Mouse (Mus musculus): ENCODE data around the gene Nin.

Nin gene

DNA sequence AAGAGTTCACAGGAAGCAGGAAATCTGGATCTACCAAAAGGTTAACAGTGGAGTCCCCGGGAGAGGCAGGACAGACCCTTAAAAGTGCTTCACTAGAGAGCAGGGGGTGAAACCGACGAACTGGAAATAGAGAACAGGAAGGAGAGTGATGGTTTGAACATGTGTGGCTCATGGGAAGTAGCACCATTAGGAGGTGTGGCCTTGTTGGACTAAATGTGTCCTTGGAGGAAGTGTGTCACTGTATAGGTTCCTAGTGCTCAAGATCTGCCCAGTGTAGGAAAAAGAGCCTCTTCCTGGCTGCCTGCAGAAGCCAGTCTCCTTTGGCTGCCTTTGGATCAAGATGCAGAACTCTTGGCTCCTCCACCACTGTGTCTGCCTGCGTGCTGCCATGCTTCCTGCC lies 108.4 kb downstream of the Nin start:
- no peak for DNase-seq

DNA sequence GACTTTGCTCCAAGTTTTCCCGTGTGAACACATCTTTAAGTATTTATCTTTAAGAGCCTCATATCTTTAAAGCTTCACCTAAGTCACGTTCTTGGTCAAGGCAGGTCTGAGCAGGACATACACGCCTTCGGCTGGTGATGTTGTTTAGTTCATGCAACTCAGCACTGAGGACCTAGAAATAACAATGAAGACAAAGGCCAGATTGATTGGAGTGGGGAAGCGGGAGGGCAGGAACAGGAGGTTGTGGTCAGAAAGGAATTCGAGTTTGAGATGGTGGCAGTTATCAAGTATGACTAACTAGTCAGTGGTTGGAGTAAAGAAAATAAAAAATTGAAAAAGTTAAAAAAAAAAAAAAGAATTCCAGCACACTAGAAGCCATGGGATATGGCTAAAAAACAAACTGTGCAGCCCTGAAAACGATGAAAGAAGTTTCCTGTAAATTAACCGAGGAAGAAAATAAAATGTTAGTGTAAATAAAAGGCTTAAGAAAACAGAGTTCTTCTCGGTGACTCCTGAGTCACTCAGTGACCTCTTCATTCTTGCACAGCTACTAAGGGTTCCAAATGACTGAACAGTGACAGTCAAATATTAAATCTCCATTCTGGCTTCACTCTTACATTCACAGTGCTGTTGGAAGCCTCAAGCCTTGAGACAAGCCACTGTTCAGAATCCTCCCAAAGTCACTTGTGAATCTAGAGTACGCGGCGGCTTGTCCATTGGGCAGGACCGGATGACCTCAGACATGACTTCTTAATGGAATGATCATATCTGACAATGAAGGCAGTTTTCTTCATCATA lies 115.1 kb downstream of the Nin start:
- no peak for DNase-seq

DNA sequence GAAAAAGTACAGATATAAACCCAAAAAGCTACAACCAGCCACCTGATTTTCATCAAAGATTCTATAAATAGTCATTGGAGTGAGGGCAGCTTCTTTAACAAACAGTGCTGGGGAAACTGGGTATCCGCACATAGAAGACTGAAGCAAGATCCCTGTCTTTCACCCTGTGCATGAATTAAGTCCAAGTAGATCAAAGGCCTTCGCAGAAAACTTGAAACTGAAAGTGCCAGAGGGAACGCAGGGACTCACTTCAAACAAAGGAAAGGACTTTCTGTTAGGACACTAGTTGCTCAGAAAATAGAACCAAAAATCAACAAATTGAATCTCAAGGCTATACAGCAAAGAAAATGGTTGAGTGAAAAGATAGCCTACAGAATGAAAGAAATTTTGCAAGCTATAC lies 118.1 kb downstream of the Nin start:
- DNase-seq = no peak

DNA sequence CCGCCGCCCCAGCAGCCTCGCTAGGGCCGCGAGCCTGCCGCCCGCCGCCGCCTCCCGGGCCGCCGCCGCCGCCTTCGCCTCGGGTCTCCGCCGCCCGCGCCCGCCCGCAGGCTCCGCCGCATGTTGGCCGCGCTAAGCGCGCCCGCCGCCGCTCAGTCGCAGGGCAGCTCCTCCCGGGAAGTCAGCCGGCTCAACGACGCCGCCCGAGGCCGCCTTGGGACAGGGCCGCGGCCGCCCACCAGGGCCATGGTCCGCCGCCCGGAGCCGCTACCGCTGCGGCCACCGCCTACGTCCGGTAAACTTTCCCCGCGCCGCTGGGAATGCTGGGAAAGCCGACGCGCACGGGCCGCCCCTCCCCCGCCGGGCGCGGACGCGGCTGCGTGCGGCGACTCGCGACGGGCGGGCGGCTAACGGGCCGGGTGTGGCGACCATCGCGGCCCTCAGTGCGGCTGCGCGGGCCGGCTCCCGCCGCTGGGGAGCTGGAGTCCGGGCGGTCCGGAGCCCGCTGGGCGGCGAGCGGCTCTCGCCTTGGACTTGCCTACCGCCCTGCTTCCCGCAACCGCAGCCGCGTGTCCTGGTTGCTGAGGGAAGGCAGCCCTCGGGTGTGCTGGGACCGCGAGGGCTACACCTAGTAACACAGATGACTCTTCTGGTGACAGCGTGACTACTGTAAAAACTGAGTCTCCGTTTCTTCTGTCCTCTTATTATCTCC lies 126.6 kb downstream of the Nin start, which contains the start of gene Sav1:
TSS of gene Sav1 (minus strand) at position 217 of the 712 bp plus-strand sequence.
- DNase-seq = peak; percentile 90 to 93

DNA sequence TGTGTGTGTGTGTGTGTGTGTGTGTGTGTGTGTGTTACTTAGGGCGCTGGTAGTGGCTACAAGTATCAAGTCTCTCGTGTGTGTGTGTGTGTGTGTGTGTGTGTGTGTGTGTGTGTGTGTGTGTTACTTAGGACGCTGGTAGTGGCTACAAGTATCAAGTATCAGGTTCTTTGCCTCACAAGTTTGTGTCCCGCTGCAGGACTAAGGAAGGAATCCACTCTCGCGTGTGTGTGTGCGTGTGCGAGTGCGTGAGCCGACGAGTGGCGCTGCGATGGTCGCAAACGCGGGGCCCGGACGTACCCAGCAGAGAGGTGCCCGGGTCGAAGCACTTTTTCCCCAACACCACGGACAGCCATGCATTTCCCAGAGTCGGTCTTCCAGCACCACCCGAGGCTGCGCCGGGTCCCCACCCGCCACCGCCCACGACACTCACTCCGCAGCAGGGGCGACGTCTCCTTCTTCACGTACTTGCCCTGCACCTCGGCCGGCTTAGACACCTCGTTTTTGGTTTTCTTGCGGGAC lies 127.2 kb downstream of the Nin start:
- peak; percentile 28 to 40 for DNase-seq

DNA sequence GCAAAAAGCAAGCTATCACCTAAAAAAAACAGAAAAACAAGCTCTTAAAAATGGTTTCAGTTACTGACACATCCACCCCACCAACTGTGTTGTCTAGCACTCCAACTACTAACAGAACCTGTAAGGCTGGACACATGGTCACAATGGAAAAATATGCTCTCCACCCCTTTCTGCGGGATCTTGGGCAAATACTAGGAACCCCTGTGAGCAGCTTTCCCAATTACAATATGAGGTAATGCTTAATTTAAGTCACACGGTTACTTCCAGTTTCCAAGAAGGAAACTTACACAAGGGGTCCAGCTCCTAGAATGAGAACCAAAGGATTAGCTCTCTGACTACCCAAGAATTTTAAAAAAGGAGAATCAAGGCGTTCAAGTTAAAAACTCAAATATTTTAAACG lies 128.0 kb downstream of the Nin start:
- peak; percentile 45 to 72 for DNase-seq

DNA sequence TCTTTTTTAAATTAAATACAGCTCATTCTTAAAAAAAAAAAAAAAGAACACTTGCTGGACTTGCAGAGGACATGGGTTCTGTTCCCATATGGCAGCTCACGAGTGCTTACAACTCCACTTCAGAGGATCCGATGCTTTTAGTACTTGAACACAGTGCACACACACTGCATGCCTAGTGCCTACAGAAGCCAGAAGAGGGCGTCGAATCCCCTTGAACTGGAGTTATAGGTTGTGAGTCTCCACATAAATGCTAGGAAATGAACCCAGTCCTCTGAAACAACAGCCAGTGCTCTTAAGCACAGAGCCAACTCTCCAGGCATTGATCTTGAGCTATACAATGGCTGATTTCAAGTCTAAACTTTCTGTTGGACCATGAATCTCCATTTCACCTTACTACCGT lies 130.6 kb downstream of the Nin start:
- DNase-seq = no peak

DNA sequence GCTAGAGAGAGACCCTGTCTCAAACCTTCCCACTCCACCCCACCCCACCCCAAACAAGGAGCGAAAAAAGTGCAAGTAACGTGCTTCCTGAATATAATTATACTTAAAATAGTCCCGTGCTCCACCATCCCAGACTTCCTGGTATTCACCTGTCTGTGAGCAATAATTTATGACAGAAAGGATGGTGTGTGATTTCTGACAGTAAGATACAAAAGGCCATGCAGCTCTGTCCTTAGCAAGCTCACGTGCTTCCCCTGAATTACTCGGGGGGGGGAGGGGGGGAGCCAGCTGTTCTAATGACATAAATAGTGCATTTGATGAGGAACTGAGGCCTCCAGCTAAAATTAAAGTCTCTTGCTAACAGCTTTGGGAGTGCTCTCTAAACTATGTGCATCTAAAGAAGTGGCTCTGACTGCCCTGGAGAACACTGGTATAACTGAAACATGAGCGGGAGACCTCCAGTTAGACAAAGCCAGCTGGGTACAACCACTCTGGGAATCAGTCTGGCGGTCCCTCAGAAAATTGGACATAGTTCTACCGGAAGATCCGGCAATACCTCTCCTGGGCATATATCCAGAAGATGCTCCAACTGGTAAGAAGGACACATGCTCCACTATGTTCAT lies 136.0 kb downstream of the Nin start:
- DNase-seq = no peak

DNA sequence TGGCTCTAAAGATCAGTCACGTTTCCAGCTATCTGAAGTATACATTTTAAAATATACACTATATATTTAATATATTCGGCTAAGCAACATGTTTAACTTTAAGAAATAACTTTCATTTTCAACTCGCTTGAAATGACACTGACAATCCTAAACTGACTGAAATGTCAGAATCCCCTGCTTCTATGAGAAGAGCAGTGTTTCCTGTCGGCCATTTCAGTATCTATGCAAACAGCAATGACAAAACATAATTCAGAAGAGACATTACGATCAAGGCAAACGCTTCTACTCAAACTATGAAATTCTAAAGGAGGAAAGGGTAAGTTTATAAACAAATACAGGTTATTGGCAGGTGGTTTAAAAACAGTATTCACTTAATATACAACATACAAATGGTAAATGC lies 136.8 kb downstream of the Nin start:
- no peak for DNase-seq

DNA sequence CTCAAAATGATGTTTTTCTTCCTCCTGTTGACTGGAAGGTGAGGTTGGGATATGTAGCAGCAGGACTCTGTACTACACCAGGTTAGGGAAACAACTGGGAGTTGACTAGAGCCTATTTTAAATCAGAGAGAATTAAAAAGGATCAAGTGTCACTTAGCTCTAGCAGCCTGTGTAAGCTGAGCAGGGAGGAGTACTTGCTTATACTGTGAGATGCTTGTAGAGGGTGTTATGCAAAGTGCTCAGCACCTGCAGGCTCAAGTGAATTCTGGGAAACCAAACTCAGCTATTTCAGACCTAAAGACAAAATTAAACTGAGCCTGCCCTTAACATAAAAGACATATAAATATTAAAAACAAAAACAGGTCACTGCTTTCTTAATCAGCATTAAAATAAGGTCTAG lies 139.9 kb downstream of the Nin start:
- DNase-seq = no peak

DNA sequence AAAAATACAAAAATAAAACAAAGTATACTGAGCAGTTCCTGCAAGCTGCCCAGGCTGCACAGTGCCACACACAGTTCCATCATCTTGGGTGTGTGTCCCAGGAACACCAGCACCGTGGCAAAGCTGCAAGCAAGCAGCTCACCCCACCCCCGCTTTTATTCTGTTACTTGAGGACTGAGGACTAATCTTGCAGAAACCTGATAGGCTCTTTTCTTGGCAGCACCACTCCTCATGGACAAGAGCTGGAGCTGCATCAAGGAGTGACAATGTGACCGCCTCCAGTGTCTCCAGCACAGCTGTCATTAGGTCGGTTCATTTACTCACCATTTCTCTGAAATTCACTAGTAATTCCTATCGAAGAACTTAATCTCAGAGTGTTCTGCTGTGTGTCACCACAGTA lies 145.4 kb downstream of the Nin start:
- DNase-seq = no peak

DNA sequence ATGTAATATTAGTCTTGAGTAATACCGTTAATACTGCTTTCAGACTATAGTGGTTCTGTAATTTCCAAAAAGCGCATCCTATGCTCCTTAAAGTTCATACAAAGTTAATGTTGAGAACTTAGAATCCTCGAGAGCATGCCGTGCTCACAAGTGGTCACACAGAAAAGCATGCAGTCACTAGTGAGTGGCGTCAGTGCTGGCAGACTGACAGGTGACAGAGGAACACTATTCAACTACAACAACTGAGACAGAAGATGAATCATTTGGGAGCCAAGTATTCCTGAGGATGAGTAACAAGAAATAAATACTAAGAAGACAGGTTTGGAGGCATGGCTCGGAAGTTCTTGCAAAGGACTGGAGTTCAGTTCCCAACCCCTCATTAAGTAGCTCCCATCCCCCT lies 146.4 kb downstream of the Nin start:
- no peak for DNase-seq

DNA sequence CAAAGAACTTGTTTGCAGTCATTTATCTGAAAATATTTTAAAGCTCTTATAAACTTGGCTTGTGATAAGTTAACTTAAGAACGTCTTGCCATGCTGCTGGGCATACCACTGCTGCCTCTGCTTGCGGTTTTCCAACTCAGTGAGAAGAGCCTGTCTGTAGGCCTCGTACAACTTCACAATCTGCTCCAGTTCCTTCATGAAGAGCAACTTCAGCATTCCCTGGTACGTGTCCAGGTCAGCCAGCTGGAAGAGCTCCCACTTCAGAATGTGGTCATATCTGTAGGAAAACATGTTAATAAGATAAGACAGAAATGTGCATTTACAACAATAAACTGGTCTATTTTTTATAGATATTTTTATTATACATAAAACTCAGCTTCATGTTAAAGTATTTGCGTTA lies 147.4 kb downstream of the Nin start:
- DNase-seq = peak; percentile 43 to 46

DNA sequence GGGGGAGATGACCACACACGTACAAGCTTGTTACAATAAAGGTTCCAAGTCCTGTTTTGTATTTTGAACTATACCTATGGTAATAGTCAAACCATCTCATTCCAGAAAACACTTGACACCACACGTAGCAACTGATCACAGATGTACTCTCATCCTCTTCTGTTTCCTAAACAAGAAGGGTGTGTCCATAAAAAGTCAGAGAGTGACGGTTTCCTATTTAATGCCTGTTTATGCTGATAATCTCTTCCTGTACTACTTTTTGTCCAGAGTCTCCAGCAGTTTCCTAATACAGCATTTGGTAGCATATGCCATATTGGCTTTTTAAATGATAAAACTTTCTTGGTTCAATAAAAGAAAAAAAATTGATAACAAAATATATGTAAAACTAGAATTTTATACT lies 147.9 kb downstream of the Nin start:
- DNase-seq = no peak

DNA sequence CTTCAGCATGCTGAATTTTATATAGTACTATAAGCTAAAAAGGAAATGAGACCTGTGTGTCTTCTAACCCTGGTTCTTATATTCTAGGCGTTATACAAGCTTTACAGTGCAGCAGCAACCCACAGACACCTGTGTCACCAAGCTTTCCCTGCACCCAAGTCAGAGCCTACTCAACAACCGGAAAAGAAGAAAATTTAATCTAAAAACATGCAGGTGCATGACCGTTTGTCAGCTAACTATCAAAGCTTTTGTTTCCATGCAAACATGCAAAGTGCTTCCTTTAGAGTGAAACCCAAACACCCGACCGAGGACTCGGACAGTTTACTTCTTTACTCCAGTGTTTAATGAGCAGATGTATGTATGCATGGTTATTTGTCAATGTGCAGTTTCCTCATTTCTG lies 150.4 kb downstream of the Nin start:
- DNase-seq = no peak

DNA sequence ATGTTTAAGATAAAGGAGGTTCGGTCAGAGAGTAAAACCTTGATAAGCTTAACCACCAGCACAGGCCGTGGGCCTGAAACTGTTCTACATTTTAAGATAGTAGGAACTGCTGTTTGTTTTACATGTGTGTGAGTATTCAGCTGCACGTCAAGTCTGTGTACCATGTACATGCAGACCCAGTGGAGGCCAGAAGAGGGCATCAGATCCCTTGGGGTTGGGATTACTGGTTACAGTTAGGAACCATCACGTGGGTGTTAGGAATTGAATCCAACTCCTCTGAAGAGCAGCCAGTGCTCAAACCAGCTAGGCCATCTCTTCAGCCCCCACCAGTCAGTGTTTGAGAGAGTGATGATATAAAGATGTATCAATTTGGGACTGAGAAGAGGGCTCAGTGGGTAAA lies 151.0 kb downstream of the Nin start:
- DNase-seq = peak; percentile 74 to 79

All from lung, adult 18-20 months (tissue).